Mouse (Mus musculus) urinary bladder, postnatal 10 days (tissue): ENCODE results near the gene Ccr10.

ENCODE experiments used
- DNase-seq: peaks from one replicate; pipeline ENCODE4 v3.0.0; 2022; ENCODE audit warnings: low spot score

The Ccr10 gene

GRCm38 (mm10) chr11:101174851-101175628 is at the start of gene Ccr10:
Ccr10 (minus strand) TSS chr11:101175443.
- DNase-seq, result no peak

- DNase-seq, result no peak
Measured at GRCm38 (mm10) chr11:101224337-101224736, 49.1 kb upstream of the Ccr10 start.

- no peak for DNase-seq
Measured at GRCm38 (mm10) chr11:101221306-101221986, 46.2 kb upstream of the Ccr10 start.

GRCm38 (mm10) chr11:101220853-101221252 is 45.6 kb upstream of the Ccr10 start:
- DNase-seq, result no peak

GRCm38 (mm10) chr11:101218436-101219055 is 43.3 kb upstream of the Ccr10 start:
- no peak for DNase-seq

- DNase-seq, result no peak
Measured at GRCm38 (mm10) chr11:101216936-101217335, 41.7 kb upstream of the Ccr10 start.

- DNase-seq, result no peak
Measured at GRCm38 (mm10) chr11:101211970-101212369, 36.7 kb upstream of the Ccr10 start.

- DNase-seq, result no peak
Measured at GRCm38 (mm10) chr11:101200986-101201385, 25.7 kb upstream of the Ccr10 start.

- DNase-seq, result no peak
Measured at GRCm38 (mm10) chr11:101199555-101199954, 24.3 kb upstream of the Ccr10 start.

GRCm38 (mm10) chr11:101196175-101196574 is 20.9 kb upstream of the Ccr10 start:
- no peak for DNase-seq

- DNase-seq, result no peak
Measured at GRCm38 (mm10) chr11:101195571-101195970, 20.3 kb upstream of the Ccr10 start.

GRCm38 (mm10) chr11:101195101-101195500 is 19.9 kb upstream of the Ccr10 start:
- DNase-seq, result no peak

GRCm38 (mm10) chr11:101194643-101195042 is 19.4 kb upstream of the Ccr10 start:
- no peak for DNase-seq

- DNase-seq, result no peak
Measured at GRCm38 (mm10) chr11:101194137-101194536, 18.9 kb upstream of the Ccr10 start.

- DNase-seq, result no peak
Measured at GRCm38 (mm10) chr11:101193076-101193475, 17.8 kb upstream of the Ccr10 start.

GRCm38 (mm10) chr11:101192646-101193045 is 17.4 kb upstream of the Ccr10 start:
- DNase-seq, result no peak

- no peak for DNase-seq
Measured at GRCm38 (mm10) chr11:101191919-101192470, 16.8 kb upstream of the Ccr10 start.

- no peak for DNase-seq
Measured at GRCm38 (mm10) chr11:101190913-101191907, 16.0 kb upstream of the Ccr10 start.

- no peak for DNase-seq
Measured at GRCm38 (mm10) chr11:101190181-101190912, 15.1 kb upstream of the Ccr10 start.

GRCm38 (mm10) chr11:101189495-101190180 is 14.4 kb upstream of the Ccr10 start:
- no peak for DNase-seq
